Mouse (Mus musculus) MEL (cell line): ENCODE data around the gene Adap1. TPM values are rescaled to one million over a fixed set of nuclear protein-coding genes. Genes with fewer than 3 reads are reported as not detected.

Source experiments
- DNase-seq: peaks from one replicate; pipeline ENCODE4 v3.0.0; 2011; ENCODE audit warnings: low read depth, low spot score
- H3K27ac ChIP-seq: 2 replicates; pipeline ENCODE4 v1.5.1; 2012; ENCODE audit warnings: low read depth, mild to moderate bottlenecking, control low read depth, low read length, moderate library complexity; ENCODE audit not compliant: control insufficient read depth
- H3K27me3 ChIP-seq, 2 experiments: fragments of 150-350 bp in 1 of 2; sonication (generic) in 1 of 2; 2 replicates each; pipeline ENCODE4 v1.6.1; 2012; ENCODE audit warnings: low read length in 2 of 2, mild to moderate bottlenecking in 2 of 2, improper control_type of control experiment in 1 of 2, moderate library complexity in 1 of 2; ENCODE audit not compliant: insufficient read depth in 2 of 2, control insufficient read depth in 1 of 2
- H3K36me3 ChIP-seq, 2 experiments: 2 replicates each; pipeline ENCODE4 v1.6.1; 2012 to 2014; ENCODE audit warnings: low read length in 2 of 2, improper control_type of control experiment in 1 of 2, inconsistent platforms in 1 of 2, mild to moderate bottlenecking in 1 of 2; ENCODE audit not compliant: insufficient read depth in 2 of 2, control insufficient read depth in 1 of 2
- H3K4me1 ChIP-seq, 2 experiments: fragments of 150-350 bp in 1 of 2; sonication (generic) in 1 of 2; 2 replicates each; pipeline ENCODE4 v1.6.1; 2012; ENCODE audit warnings: low read length in 2 of 2, improper control_type of control experiment in 1 of 2, mild to moderate bottlenecking in 1 of 2; ENCODE audit not compliant: insufficient read depth in 2 of 2, control insufficient read depth in 1 of 2
- H3K4me3 ChIP-seq, 2 experiments: fragments of 150-350 bp in 1 of 2; sonication (generic) in 1 of 2; 2 replicates each; pipeline ENCODE4 v1.5.1; 2012; ENCODE audit warnings: low read depth in 2 of 2, low read length in 2 of 2, mild to moderate bottlenecking in 2 of 2, moderate library complexity in 2 of 2, control low read depth in 1 of 2, improper control_type of control experiment in 1 of 2; ENCODE audit not compliant: control insufficient read depth in 1 of 2, insufficient read depth in 1 of 2
- H3K79me2 ChIP-seq: 2 replicates; pipeline ENCODE4 v1.6.1; 2012; ENCODE audit warnings: mild to moderate bottlenecking, low read length, moderate library complexity; ENCODE audit not compliant: control insufficient read depth, poor library complexity, insufficient read depth
- H3K9ac ChIP-seq: 2 replicates; pipeline ENCODE4 v1.6.1; 2012; ENCODE audit warnings: low read depth, mild to moderate bottlenecking, control low read depth, low read length, moderate library complexity; ENCODE audit not compliant: control insufficient read depth, poor library complexity, severe bottlenecking
- H3K9me3 ChIP-seq: fragments of 150-350 bp; sonication (generic); replicated peaks from 2 replicates; pipeline ENCODE4 v1.6.1; 2012; ENCODE audit warnings: mild to moderate bottlenecking, low read length, improper control_type of control experiment, moderate library complexity; ENCODE audit not compliant: insufficient read depth
- CTCF ChIP-seq, 3 experiments: IDR thresholded peaks in 2 of 3; conservative IDR thresholded peaks in 1 of 3; 2 replicates each; pipeline ENCODE4 v1.5.1; 2011 to 2012; ENCODE audit warnings: low read length in 3 of 3, low read depth in 2 of 3, mild to moderate bottlenecking in 2 of 3, improper control_type of control experiment in 1 of 3, inconsistent platforms in 1 of 3, mixed read lengths in 1 of 3, moderate library complexity in 1 of 3; ENCODE audit not compliant: control insufficient read depth in 1 of 3, insufficient read depth in 1 of 3, poor library complexity in 1 of 3, severe bottlenecking in 1 of 3
- E2F4 ChIP-seq: IDR thresholded peaks from 2 replicates; pipeline ENCODE4 v1.6.1; 2011; ENCODE audit warnings: low read depth, low read length, improper control_type of control experiment, borderline replicate concordance
- ELF1 ChIP-seq: IDR thresholded peaks from 2 replicates; pipeline ENCODE4 v1.6.1; 2014; ENCODE audit warnings: low read depth, mild to moderate bottlenecking, inconsistent platforms, low read length, improper control_type of control experiment, moderate library complexity
- GABPA ChIP-seq: IDR thresholded peaks from 2 replicates; pipeline ENCODE4 v1.6.1; 2012; ENCODE audit warnings: low read depth, mild to moderate bottlenecking, inconsistent platforms, low read length, improper control_type of control experiment, moderate library complexity
- MAZ ChIP-seq: IDR thresholded peaks from 2 replicates; pipeline ENCODE4 v1.6.1; 2012; ENCODE audit warnings: low read depth, mild to moderate bottlenecking, inconsistent platforms, low read length, improper control_type of control experiment
- MEF2A ChIP-seq: IDR thresholded peaks from 2 replicates; pipeline ENCODE4 v1.6.1; 2014; ENCODE audit warnings: low read depth, mild to moderate bottlenecking, inconsistent platforms, low read length, improper control_type of control experiment; ENCODE audit not compliant: poor library complexity, insufficient replicate concordance, severe bottlenecking; ENCODE audit errors: extremely low read depth
- MYC ChIP-seq: IDR thresholded peaks from 2 replicates; pipeline ENCODE4 v1.6.1; 2011; ENCODE audit warnings: low read depth, mild to moderate bottlenecking, low read length, improper control_type of control experiment, moderate library complexity
- NELFE ChIP-seq: IDR thresholded peaks from 2 replicates; pipeline ENCODE4 v1.6.1; 2011; ENCODE audit warnings: low read depth, low read length, improper control_type of control experiment
- POLR2AphosphoS2 ChIP-seq: IDR thresholded peaks from 2 replicates; pipeline ENCODE4 v1.6.1; 2011; ENCODE audit warnings: low read length, improper control_type of control experiment
- TCF12 ChIP-seq: IDR thresholded peaks from 2 replicates; pipeline ENCODE4 v1.6.1; 2014; ENCODE audit warnings: low read depth, mild to moderate bottlenecking, inconsistent platforms, low read length, improper control_type of control experiment, moderate library complexity
- ZC3H11A ChIP-seq: IDR thresholded peaks from 2 replicates; pipeline ENCODE4 v1.6.1; 2012; ENCODE audit warnings: low read depth, mild to moderate bottlenecking, inconsistent platforms, low read length, improper control_type of control experiment
- polyA plus RNA-seq, 2 experiments: library from polyadenylated mRNA; stranded (reverse) in 1 of 2; unstranded in 1 of 2; fragments of >175 nt in 1 of 2; fragments of >200 nt in 1 of 2; gene quantifications; 2 replicates each; pipeline versions ENCODE4 v1.2.1 to v1.2.4; 2012; ENCODE audit warnings: low replicate concordance in 2 of 2, low read depth in 1 of 2; ENCODE audit not compliant: insufficient read length in 2 of 2, insufficient read depth in 1 of 2, missing spikeins in 1 of 2
- total RNA-seq: library from RNA; depleted of rRNA; stranded (reverse); fragments of 300-350 nt; gene quantifications from 2 replicates; pipeline ENCODE4 v1.2.3, GENCODE M21; 2012

Gene Adap1
- total and polyA plus RNA-seq, 3 experiments, result 52.9 to 59.8 TPM; not detected in 1

GRCm38 (mm10) chr5:139287099-139287498 is 38.3 kb downstream of the Adap1 start (continued):
- TF ChIP-seq MAZ, result peak; percentile 85
- no peak for TF ChIP-seq POLR2AphosphoS2

- Histone ChIP-seq H3K9ac (peak overlapping the region; percentile 49), H3K79me2 (no peaks in the 10 kb centered on the region), H3K27me3 (no peaks in the 10 kb centered on the region), H3K4me3 (no peak overlapping the region), H3K36me3 (peaks cover 0 to 21% of the 10 kb centered on the region in 2 experiments; a peak in 2 of 4 replicates), H3K27ac (peak overlapping the region; percentile 96), H3K9me3 (no peaks in the 10 kb centered on the region), H3K4me1 (peaks cover 5 to 24% of the 10 kb centered on the region in 2 experiments)
- TF ChIP-seq NELFE (no peak), ZC3H11A (no peak), TCF12 (no peak)
- no peak for DNase-seq
Observed at GRCm38 (mm10) chr5:139286142-139286941, 39.1 kb downstream of the Adap1 start.

- H3K9ac ChIP-seq, result no peak overlapping the region
- no peak overlapping the region for H3K4me3 ChIP-seq
- peaks cover 0 to 21% of the 10 kb centered on the region in 2 experiments; a peak in 2 of 4 replicates for H3K36me3 ChIP-seq
Observed at GRCm38 (mm10) chr5:139285383-139286067, 39.9 kb downstream of the Adap1 start.

GRCm38 (mm10) chr5:139283460-139284180 is 41.8 kb downstream of the Adap1 start:
- Histone ChIP-seq H3K27me3 (no peaks in the 10 kb centered on the region), H3K9me3 (no peaks in the 10 kb centered on the region), H3K9ac (no peak overlapping the region), H3K27ac (no peak overlapping the region), H3K79me2 (no peaks in the 10 kb centered on the region), H3K4me1 (peaks cover 3 to 17% of the 10 kb centered on the region in 2 experiments), H3K4me3 (no peak overlapping the region), H3K36me3 (peaks cover 0 to 16% of the 10 kb centered on the region in 2 experiments; a peak in 2 of 4 replicates)
- TF ChIP-seq MYC (no peak), NELFE (no peak), E2F4 (no peak), CTCF (IDR thresholded peaks at IDR 0.05 in 2 of 3, conservative IDR thresholded peaks at IDR 0.05 in 1 of 3; ENCODE audit: control insufficient read depth in 1 of 3, insufficient read depth in 1 of 3, low read depth in 2 of 3, low read length in 3 of 3, poor library complexity in 1 of 3, severe bottlenecking in 1 of 3) (peak in 2 of 3 experiments; percentile 23 to 42; a peak in 4 of 6 replicates)
- DNase-seq, result no peak

More at GRCm38 (mm10) chr5:139285383-139286067, 39.9 kb downstream of the Adap1 start:
- TF ChIP-seq E2F4 (no peak), MEF2A (no peak), ELF1 (no peak), NELFE (no peak), GABPA (no peak)
- no peaks in the 10 kb centered on the region for H3K9me3 ChIP-seq
- DNase-seq, result no peak
- H3K4me1 ChIP-seq, result peaks cover 5 to 24% of the 10 kb centered on the region in 2 experiments
- H3K27ac ChIP-seq, result no peak overlapping the region
- H3K27me3 ChIP-seq, result no peaks in the 10 kb centered on the region
- no peaks in the 10 kb centered on the region for H3K79me2 ChIP-seq
